Mouse (Mus musculus): ENCODE measurements around the gene Rps6ka2. TPM values are rescaled to one million over a fixed set of nuclear protein-coding genes. Genes with fewer than 3 reads are reported as not detected.

Rps6ka2 gene
- polyA plus RNA-seq, 1 experiment from 2014 or later: 35.6 TPM

DNA sequence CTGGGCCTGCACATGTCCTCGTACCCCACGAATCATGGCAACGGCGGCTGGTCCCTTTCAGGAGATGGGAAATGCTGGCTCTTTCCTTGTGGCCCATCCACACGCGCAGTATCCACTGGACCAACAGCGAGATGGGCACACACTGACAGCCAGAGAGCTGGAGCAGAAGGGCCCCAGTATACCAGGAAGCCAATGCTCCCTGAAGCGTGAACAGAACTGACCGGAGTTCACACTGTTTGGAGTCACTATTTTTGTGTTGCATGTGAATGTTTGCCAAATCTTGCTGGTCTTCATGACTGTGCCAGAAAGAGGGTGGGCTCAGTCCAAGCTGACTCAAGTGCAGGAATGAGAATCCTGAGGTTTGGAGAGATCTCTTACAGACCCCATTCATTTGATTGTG is 58.6 kb downstream of the Rps6ka2 start:
- no peak for ATAC-seq (ENCODE audit: insufficient read depth, low FRiP score, low TSS enrichment)
- H3K4me3 ChIP-seq (ENCODE audit: low read depth, low read length): no peak overlapping the region
- H3K27me3 ChIP-seq (ENCODE audit: control insufficient read depth, insufficient read depth, low read length): no peaks in the 10 kb centered on the region
- no peak overlapping the region for H3K4me2 ChIP-seq (ENCODE audit: low read depth)
- no peaks in the 10 kb centered on the region for H3K9me3 ChIP-seq (ENCODE audit: control insufficient read depth, low read length)
- H3K36me3 ChIP-seq (ENCODE audit: control insufficient read depth, insufficient read depth, low read length): no peaks in the 10 kb centered on the region
- no peak overlapping the region for H3K27ac ChIP-seq (ENCODE audit: low read depth, low read length)
- H3K4me1 ChIP-seq (ENCODE audit: control insufficient read depth, insufficient read depth, low read length): no peaks in the 10 kb centered on the region
- H3K9ac ChIP-seq (ENCODE audit: low read length): no peak overlapping the region
- no peak for DNase-seq (ENCODE audit: low spot score)
- WGBS: 94% methylated on average over 9 of the region's 9 CpGs

DNA sequence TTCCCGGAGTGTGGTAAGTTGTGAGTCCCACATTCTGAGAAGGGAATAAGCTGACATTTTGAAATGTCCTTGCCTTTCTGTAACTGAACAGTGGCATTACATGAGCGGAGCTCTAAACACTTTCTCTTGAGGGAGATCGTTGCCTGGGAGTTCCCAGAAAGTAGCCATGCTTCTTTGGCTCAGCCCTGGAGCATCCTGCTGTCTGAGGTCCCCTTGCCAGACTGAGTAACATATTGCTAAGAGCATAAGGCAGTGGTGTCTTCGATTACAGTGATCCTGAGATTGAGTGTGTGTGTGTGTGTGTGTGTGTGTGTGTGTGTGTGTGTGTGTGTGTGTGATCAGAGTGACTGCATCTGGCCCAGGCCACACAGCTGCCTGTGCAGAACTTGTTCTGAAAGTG is 61.4 kb downstream of the Rps6ka2 start:
- H3K27ac ChIP-seq (ENCODE audit: low read depth, low read length): no peak overlapping the region
- ATAC-seq (ENCODE audit: insufficient read depth, low FRiP score, low TSS enrichment): no peak
- H3K4me2 ChIP-seq (ENCODE audit: low read depth): no peak overlapping the region
- no peaks in the 10 kb centered on the region for H3K9me3 ChIP-seq (ENCODE audit: control insufficient read depth, low read length)
- WGBS: 85% methylated on average over 4 of the region's 4 CpGs
- H3K4me1 ChIP-seq (ENCODE audit: control insufficient read depth, insufficient read depth, low read length): no peaks in the 10 kb centered on the region
- H3K36me3 ChIP-seq (ENCODE audit: control insufficient read depth, insufficient read depth, low read length): no peaks in the 10 kb centered on the region
- H3K4me3 ChIP-seq (ENCODE audit: low read depth, low read length): no peak overlapping the region
- H3K9ac ChIP-seq (ENCODE audit: low read length): no peak overlapping the region
- no peak for DNase-seq (ENCODE audit: low spot score)
- no peaks in the 10 kb centered on the region for H3K27me3 ChIP-seq (ENCODE audit: control insufficient read depth, insufficient read depth, low read length)

DNA sequence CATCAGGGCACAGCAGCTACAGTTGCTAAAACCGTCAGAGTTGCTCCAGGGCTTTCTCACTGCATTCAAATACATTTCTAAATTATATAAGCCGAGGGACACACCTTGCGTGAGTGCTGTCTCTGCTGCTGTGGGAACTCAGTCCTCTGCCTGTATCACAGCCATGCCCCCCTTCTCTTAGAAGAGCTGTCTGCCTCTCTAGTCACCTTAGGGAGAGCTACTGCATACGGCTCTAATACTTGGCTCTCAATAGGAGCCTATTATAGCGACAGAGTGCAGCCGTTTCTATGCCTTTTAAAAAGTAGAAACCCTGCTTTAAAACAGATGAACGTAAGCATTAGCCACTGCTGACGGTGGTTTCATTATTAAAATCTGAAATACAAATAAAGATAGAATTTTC is 61.9 kb downstream of the Rps6ka2 start:
- no peaks in the 10 kb centered on the region for H3K27me3 ChIP-seq (ENCODE audit: control insufficient read depth, insufficient read depth, low read length)
- no peaks in the 10 kb centered on the region for H3K9me3 ChIP-seq (ENCODE audit: control insufficient read depth, low read length)
- ATAC-seq (ENCODE audit: insufficient read depth, low FRiP score, low TSS enrichment) (no peak), DNase-seq (ENCODE audit: low spot score) (no peak)
- H3K4me2 ChIP-seq (ENCODE audit: low read depth): no peak overlapping the region
- H3K36me3 ChIP-seq (ENCODE audit: control insufficient read depth, insufficient read depth, low read length): no peaks in the 10 kb centered on the region
- no peak overlapping the region for H3K9ac ChIP-seq (ENCODE audit: low read length)
- H3K4me3 ChIP-seq (ENCODE audit: low read depth, low read length): no peak overlapping the region
- H3K4me1 ChIP-seq (ENCODE audit: control insufficient read depth, insufficient read depth, low read length): no peaks in the 10 kb centered on the region
- 86% methylated on average over 8 of the region's 8 CpGs for WGBS
- H3K27ac ChIP-seq (ENCODE audit: low read depth, low read length): no peak overlapping the region

DNA sequence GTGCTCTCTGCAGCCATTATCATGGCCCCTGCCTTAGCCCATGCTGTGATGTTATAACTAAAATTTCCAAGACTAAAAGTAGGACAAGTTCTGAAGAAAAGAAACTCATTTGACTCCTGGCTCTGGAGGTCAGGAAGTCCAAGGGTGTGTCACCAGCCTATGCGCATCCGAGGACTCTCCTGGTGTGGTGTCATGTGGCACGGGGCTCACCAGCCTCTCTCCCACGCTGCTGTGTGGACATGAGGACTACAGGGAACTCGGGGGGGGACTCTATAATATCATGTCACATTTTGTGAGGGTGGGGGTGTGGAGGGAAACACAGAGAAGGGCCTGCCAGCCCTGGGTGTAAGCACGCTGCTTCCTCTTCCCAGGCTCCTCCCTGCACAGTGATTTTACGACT is 62.5 kb downstream of the Rps6ka2 start:
- Histone ChIP-seq H3K27me3 (ENCODE audit: control insufficient read depth, insufficient read depth, low read length) (no peaks in the 10 kb centered on the region), H3K9ac (ENCODE audit: low read length) (no peak overlapping the region), H3K9me3 (ENCODE audit: control insufficient read depth, low read length) (no peaks in the 10 kb centered on the region), H3K4me3 (ENCODE audit: low read depth, low read length) (no peak overlapping the region), H3K36me3 (ENCODE audit: control insufficient read depth, insufficient read depth, low read length) (no peaks in the 10 kb centered on the region), H3K4me1 (ENCODE audit: control insufficient read depth, insufficient read depth, low read length) (no peaks in the 10 kb centered on the region), H3K4me2 (ENCODE audit: low read depth) (no peak overlapping the region), H3K27ac (ENCODE audit: low read depth, low read length) (no peak overlapping the region)
- ATAC-seq (ENCODE audit: insufficient read depth, low FRiP score, low TSS enrichment) (no peak), DNase-seq (ENCODE audit: low spot score) (no peak)
- WGBS: 73% methylated on average over 7 of the region's 7 CpGs

- DNase-seq (ENCODE audit: low spot score): no peak
- H3K9me3 ChIP-seq (ENCODE audit: control insufficient read depth, low read length): no peaks in the 10 kb centered on the region
Observed at GRCm38 (mm10) chr17:7233197-7233596, 63.3 kb downstream of the Rps6ka2 start.

GRCm38 (mm10) chr17:7237706-7238105 is 67.8 kb downstream of the Rps6ka2 start:
- WGBS: 93% methylated on average over 9 of the region's 9 CpGs
- H3K27ac ChIP-seq (ENCODE audit: low read depth, low read length): no peak overlapping the region
- DNase-seq (ENCODE audit: low spot score) (no peak), ATAC-seq (ENCODE audit: insufficient read depth, low FRiP score, low TSS enrichment) (no peak)
- no peak overlapping the region for H3K9ac ChIP-seq (ENCODE audit: low read length)
- H3K36me3 ChIP-seq (ENCODE audit: control insufficient read depth, insufficient read depth, low read length): no peaks in the 10 kb centered on the region
- H3K4me2 ChIP-seq (ENCODE audit: low read depth): no peak overlapping the region
- H3K4me1 ChIP-seq (ENCODE audit: control insufficient read depth, insufficient read depth, low read length): no peaks in the 10 kb centered on the region
- H3K9me3 ChIP-seq (ENCODE audit: control insufficient read depth, low read length): no peaks in the 10 kb centered on the region
- no peaks in the 10 kb centered on the region for H3K27me3 ChIP-seq (ENCODE audit: control insufficient read depth, insufficient read depth, low read length)
- H3K4me3 ChIP-seq (ENCODE audit: low read depth, low read length): no peak overlapping the region

More at GRCm38 (mm10) chr17:7233197-7233596, 63.3 kb downstream of the Rps6ka2 start:
- Histone ChIP-seq H3K4me3 (ENCODE audit: low read depth, low read length) (no peak overlapping the region), H3K4me2 (ENCODE audit: low read depth) (no peak overlapping the region), H3K27me3 (ENCODE audit: control insufficient read depth, insufficient read depth, low read length) (no peaks in the 10 kb centered on the region), H3K36me3 (ENCODE audit: control insufficient read depth, insufficient read depth, low read length) (no peaks in the 10 kb centered on the region), H3K4me1 (ENCODE audit: control insufficient read depth, insufficient read depth, low read length) (no peaks in the 10 kb centered on the region), H3K27ac (ENCODE audit: low read depth, low read length) (no peak overlapping the region), H3K9ac (ENCODE audit: low read length) (no peak overlapping the region)
- no peak for ATAC-seq (ENCODE audit: insufficient read depth, low FRiP score, low TSS enrichment)

- no peak overlapping the region for H3K27ac ChIP-seq (ENCODE audit: low read depth, low read length)
- WGBS: 80% methylated on average over 4 of the region's 4 CpGs
- DNase-seq (ENCODE audit: low spot score): no peak
Observed at GRCm38 (mm10) chr17:7238766-7239165, 68.9 kb downstream of the Rps6ka2 start.

GRCm38 (mm10) chr17:7240526-7240925 is 70.6 kb downstream of the Rps6ka2 start:
- Histone ChIP-seq H3K4me1 (ENCODE audit: control insufficient read depth, insufficient read depth, low read length) (no peaks in the 10 kb centered on the region), H3K36me3 (ENCODE audit: control insufficient read depth, insufficient read depth, low read length) (no peaks in the 10 kb centered on the region), H3K4me2 (ENCODE audit: low read depth) (no peak overlapping the region), H3K9ac (ENCODE audit: low read length) (no peak overlapping the region), H3K4me3 (ENCODE audit: low read depth, low read length) (no peak overlapping the region), H3K27me3 (ENCODE audit: control insufficient read depth, insufficient read depth, low read length) (no peaks in the 10 kb centered on the region), H3K27ac (ENCODE audit: low read depth, low read length) (no peak overlapping the region), H3K9me3 (ENCODE audit: control insufficient read depth, low read length) (no peaks in the 10 kb centered on the region)
- 78% methylated on average over 4 of the region's 4 CpGs for WGBS
- ATAC-seq (ENCODE audit: insufficient read depth, low FRiP score, low TSS enrichment): no peak
- DNase-seq (ENCODE audit: low spot score): no peak

More at GRCm38 (mm10) chr17:7238766-7239165, 68.9 kb downstream of the Rps6ka2 start:
- H3K4me1 ChIP-seq (ENCODE audit: control insufficient read depth, insufficient read depth, low read length): no peaks in the 10 kb centered on the region
- no peaks in the 10 kb centered on the region for H3K9me3 ChIP-seq (ENCODE audit: control insufficient read depth, low read length)
- H3K4me3 ChIP-seq (ENCODE audit: low read depth, low read length): no peak overlapping the region
- no peak overlapping the region for H3K4me2 ChIP-seq (ENCODE audit: low read depth)
- H3K9ac ChIP-seq (ENCODE audit: low read length): no peak overlapping the region
- no peaks in the 10 kb centered on the region for H3K36me3 ChIP-seq (ENCODE audit: control insufficient read depth, insufficient read depth, low read length)
- no peaks in the 10 kb centered on the region for H3K27me3 ChIP-seq (ENCODE audit: control insufficient read depth, insufficient read depth, low read length)
- ATAC-seq (ENCODE audit: insufficient read depth, low FRiP score, low TSS enrichment): no peak

- Histone ChIP-seq H3K9ac (ENCODE audit: low read length) (no peak overlapping the region), H3K27ac (ENCODE audit: low read depth, low read length) (no peak overlapping the region), H3K27me3 (ENCODE audit: control insufficient read depth, insufficient read depth, low read length) (no peaks in the 10 kb centered on the region), H3K36me3 (ENCODE audit: control insufficient read depth, insufficient read depth, low read length) (no peaks in the 10 kb centered on the region), H3K4me2 (ENCODE audit: low read depth) (no peak overlapping the region), H3K9me3 (ENCODE audit: control insufficient read depth, low read length) (no peaks in the 10 kb centered on the region), H3K4me3 (ENCODE audit: low read depth, low read length) (no peak overlapping the region), H3K4me1 (ENCODE audit: control insufficient read depth, insufficient read depth, low read length) (no peaks in the 10 kb centered on the region; the same call in 1 of the 2 replicates)
- WGBS: 88% methylated on average over 6 of the region's 6 CpGs
- no peak for ATAC-seq (ENCODE audit: insufficient read depth, low FRiP score, low TSS enrichment)
- DNase-seq (ENCODE audit: low spot score): no peak
Observed at GRCm38 (mm10) chr17:7245078-7245477, 75.2 kb downstream of the Rps6ka2 start.
